Mouse (Mus musculus) spleen, adult 2 months (tissue): ENCODE data around the gene Gm49396. TPM values are rescaled to one million over a fixed set of nuclear protein-coding genes. Genes with fewer than 3 reads are reported as not detected.

Source experiments
- DNase-seq, 2 experiments: peaks; one replicate each; pipeline versions ENCODE4 v3.0.0 to v3.0.0-alpha.2; 2012 to 2021; ENCODE audit warnings: low spot score in 2 of 2, low read depth in 1 of 2
- H3K27ac ChIP-seq: fragments of 200-500 bp; 2 replicates; pipeline ENCODE4 v1.5.1; 2012; ENCODE audit warnings: low read length, inconsistent platforms; ENCODE audit not compliant: insufficient read depth
- H3K27me3 ChIP-seq: fragments of 200-500 bp; 2 replicates; pipeline ENCODE4 v1.6.1; 2012; ENCODE audit warnings: mild to moderate bottlenecking, moderate library complexity, low read length, inconsistent platforms; ENCODE audit not compliant: control insufficient read depth, insufficient read depth
- H3K36me3 ChIP-seq: fragments of 200-500 bp; 2 replicates; pipeline ENCODE4 v1.6.1; 2012; ENCODE audit warnings: mild to moderate bottlenecking, low read length, inconsistent platforms; ENCODE audit not compliant: control insufficient read depth, insufficient read depth
- H3K4me1 ChIP-seq: fragments of 200-500 bp; 2 replicates; pipeline ENCODE4 v1.6.1; 2011; ENCODE audit warnings: inconsistent platforms; ENCODE audit not compliant: control insufficient read depth, insufficient read depth, insufficient read length
- H3K4me3 ChIP-seq: fragments of 200-500 bp; 2 replicates; pipeline ENCODE4 v1.5.1; 2011; ENCODE audit warnings: mild to moderate bottlenecking, inconsistent platforms; ENCODE audit not compliant: insufficient read depth, insufficient read length; ENCODE audit errors: extremely low read depth
- CTCF ChIP-seq: fragments of 200-500 bp; IDR thresholded peaks from 2 replicates; pipeline ENCODE4 v1.5.1; 2011; ENCODE audit warnings: mild to moderate bottlenecking, inconsistent platforms; ENCODE audit not compliant: insufficient read depth, insufficient read length, insufficient replicate concordance; ENCODE audit errors: extremely low read depth
- POLR2A ChIP-seq: fragments of 200-500 bp; IDR thresholded peaks from 2 replicates; pipeline ENCODE4 v1.6.1; 2011; ENCODE audit warnings: low read depth, low read length, inconsistent platforms
- WGBS: fragments of 180-500 bp; shearing (Covaris S2); methylation state at CpG from one replicate; pipeline ENCODE4 v1.1.7; 2018; 5-methylcytosine and 5-hydroxymethylcytosine counted together
- polyA plus RNA-seq: library from polyadenylated mRNA; depleted of rRNA; stranded (reverse); fragments of >200 nt; gene quantifications from 2 replicates; pipeline ENCODE4 v1.2.3, GENCODE M21; 2012

The Gm49396 gene
- polyA plus RNA-seq, 1 experiment, result 4.4 TPM

- Histone ChIP-seq H3K27me3 (no peaks in the 10 kb centered on the region), H3K4me3 (no peak overlapping the region), H3K36me3 (no peaks in the 10 kb centered on the region), H3K27ac (no peak overlapping the region), H3K4me1 (peaks cover 10% of the 10 kb centered on the region; the same call in 1 of the 2 replicates)
- TF ChIP-seq POLR2A (no peak), CTCF (no peak)
- WGBS, result 81% methylated on average over 5 of the region's 5 CpGs
- DNase-seq, result no peak
Observed at GRCm38 (mm10) chr7:30596811-30597210, 33.7 kb downstream of the Gm49396 start.

DNA sequence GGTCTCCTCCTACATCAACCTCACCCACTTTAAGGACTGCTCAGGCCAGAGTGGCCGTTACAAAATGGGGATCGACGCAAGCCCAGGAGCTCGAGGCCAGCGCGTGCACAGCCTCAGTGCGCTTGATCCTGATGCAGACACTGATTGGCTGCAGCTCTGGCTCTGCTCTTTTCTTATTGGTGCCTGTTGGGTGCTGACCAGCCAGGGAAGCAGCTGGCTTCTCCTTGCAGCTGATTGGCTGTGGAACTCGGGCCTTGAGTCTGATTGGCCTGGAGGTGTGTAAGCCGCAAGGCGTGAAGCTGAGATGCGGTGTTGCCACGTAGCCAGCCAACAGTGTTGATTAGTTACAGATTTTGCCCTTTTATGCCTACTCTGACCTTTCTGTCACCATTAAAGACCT lies 35.6 kb downstream of the Gm49396 start, which contains the start of gene Zbtb32:
TSS of gene Zbtb32 (minus strand) at position 124 of the 400 bp plus-strand sequence.
- TF ChIP-seq CTCF (no peak), POLR2A (no peak)
- no peaks in the 10 kb centered on the region for H3K27me3 ChIP-seq
- 93% methylated on average over 12 of the region's 12 CpGs for WGBS
- H3K36me3 ChIP-seq, result no peaks in the 10 kb centered on the region
- peaks cover 6% of the 10 kb centered on the region; the same call in 1 of the 2 replicates for H3K4me1 ChIP-seq
- DNase-seq, result no peak
- no peak within 1 kb of the TSS for H3K27ac ChIP-seq
- no peak within 1 kb of the TSS for H3K4me3 ChIP-seq

- Histone ChIP-seq H3K27me3 (no peaks in the 10 kb centered on the region), H3K4me3 (no peak overlapping the region), H3K4me1 (no peaks in the 10 kb centered on the region), H3K27ac (no peak overlapping the region), H3K36me3 (no peaks in the 10 kb centered on the region)
- peak in 1 of 2 experiments; percentile 48 for DNase-seq
- 4% methylated on average over 16 of the region's 16 CpGs for WGBS
- TF ChIP-seq CTCF, result no peak
- TF ChIP-seq POLR2A, result no peak
Observed at GRCm38 (mm10) chr7:30599933-30600353, 36.8 kb downstream of the Gm49396 start.

- H3K27me3 ChIP-seq, result no peaks in the 10 kb centered on the region
- 79% methylated on average over 7 of the region's 7 CpGs for WGBS
- DNase-seq, result no peak
- no peak overlapping the region for H3K27ac ChIP-seq
- no peaks in the 10 kb centered on the region for H3K36me3 ChIP-seq
- TF ChIP-seq POLR2A (no peak), CTCF (no peak)
- H3K4me3 ChIP-seq, result no peak overlapping the region
- H3K4me1 ChIP-seq, result no peaks in the 10 kb centered on the region
Observed at GRCm38 (mm10) chr7:30600651-30601050, 37.5 kb downstream of the Gm49396 start.

DNA sequence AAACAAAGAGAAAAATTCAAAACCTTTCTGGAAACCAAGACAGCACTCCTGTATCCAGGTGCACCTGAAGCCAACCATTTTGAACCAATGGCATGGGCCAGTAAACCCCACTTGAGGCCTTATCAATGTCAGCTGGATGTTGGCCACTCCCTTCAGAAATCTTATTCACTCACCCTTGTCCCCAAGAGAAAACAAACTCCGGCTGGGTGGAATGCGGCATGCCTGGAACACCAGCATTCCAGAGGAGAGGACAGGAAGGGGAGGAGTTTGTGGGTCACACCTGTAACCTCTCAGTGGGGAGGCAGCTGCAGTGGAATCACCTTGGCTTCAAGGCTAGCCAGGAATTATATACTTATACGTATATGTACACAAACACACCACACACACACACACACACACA lies 39.4 kb downstream of the Gm49396 start:
- H3K27me3 ChIP-seq, result no peaks in the 10 kb centered on the region
- H3K36me3 ChIP-seq, result no peaks in the 10 kb centered on the region
- no peak overlapping the region for H3K4me3 ChIP-seq
- H3K4me1 ChIP-seq, result no peaks in the 10 kb centered on the region
- no peak for DNase-seq
- 82% methylated on average over 3 of the region's 3 CpGs for WGBS
- TF ChIP-seq CTCF (no peak), POLR2A (no peak)
- H3K27ac ChIP-seq, result no peak overlapping the region

GRCm38 (mm10) chr7:30604424-30604823 lies 41.3 kb downstream of the Gm49396 start:
- DNase-seq, result no peak
- TF ChIP-seq POLR2A (no peak), CTCF (no peak)
- Histone ChIP-seq H3K4me3 (no peak overlapping the region), H3K4me1 (no peaks in the 10 kb centered on the region), H3K27me3 (no peaks in the 10 kb centered on the region), H3K36me3 (no peaks in the 10 kb centered on the region), H3K27ac (no peak overlapping the region)
- 47% methylated on average over 8 of the region's 8 CpGs for WGBS

- TF ChIP-seq CTCF, result no peak
- TF ChIP-seq POLR2A, result no peak
- H3K27me3 ChIP-seq, result no peaks in the 10 kb centered on the region
- H3K4me1 ChIP-seq, result no peaks in the 10 kb centered on the region
- H3K36me3 ChIP-seq, result no peaks in the 10 kb centered on the region
- DNase-seq, result no peak
- WGBS, result 87% methylated on average over 8 of the region's 8 CpGs
- no peak overlapping the region for H3K27ac ChIP-seq
- H3K4me3 ChIP-seq, result no peak overlapping the region
Observed at GRCm38 (mm10) chr7:30604944-30605343, 41.8 kb downstream of the Gm49396 start.

- Histone ChIP-seq H3K27me3 (no peaks in the 10 kb centered on the region), H3K36me3 (no peaks in the 10 kb centered on the region), H3K27ac (no peak overlapping the region), H3K4me1 (no peaks in the 10 kb centered on the region), H3K4me3 (no peak overlapping the region)
- WGBS, result 23% methylated on average over 8 of the region's 8 CpGs
- no peak for TF ChIP-seq POLR2A
- TF ChIP-seq CTCF, result peak; percentile 75; the same call in 1 of the 2 replicates
- DNase-seq, result peak in 1 of 2 experiments; percentile 61
Observed at GRCm38 (mm10) chr7:30607706-30608309, 44.7 kb downstream of the Gm49396 start.
